Mouse (Mus musculus) cerebellum, adult 2 months (tissue): ENCODE measurements around the gene Glis3.

Experiments
- CTCF ChIP-seq: fragments of 200-500 bp; IDR thresholded peaks from 2 replicates; pipeline ENCODE4 v1.5.1; 2011; ENCODE audit warnings: low read depth, mild to moderate bottlenecking, control low read depth, low read length, moderate library complexity, borderline replicate concordance; ENCODE audit not compliant: insufficient read depth
- POLR2A ChIP-seq: fragments of 200-500 bp; IDR thresholded peaks from 2 replicates; pipeline ENCODE4 v1.6.1; 2011; ENCODE audit warnings: low read length, control low read depth, borderline replicate concordance; ENCODE audit not compliant: insufficient read depth

GRCm38 (mm10) chr19:28567100-28567499 lies 112.8 kb downstream of the Glis3 start:
- TF ChIP-seq CTCF (no peak), POLR2A (no peak)
